Mouse (Mus musculus): ENCODE measurements at regions not wholly inside any gene's neighbourhood (a gene's known extent, or its start where the extent isn't known, plus 50 kb on each side); places are given as distances from the start of the nearest gene placed in this dataset.
"Not testable (repeated sequence)": the region's sequence is repeated elsewhere in the genome, so short reads cannot be mapped to it uniquely, and the experiment has no call there.

GRCm38 (mm10) chrX:18727940-18728710, 266.9 kb upstream of the 4930578C19Rik start:
- DNase-seq (ENCODE audit: low spot score): no peak

GRCm38 (mm10) chrX:18687216-18687615, 226.0 kb upstream of the 4930578C19Rik start:
- peak; percentile 61 for DNase-seq (ENCODE audit: low spot score)

GRCm38 (mm10) chrX:18667251-18667650, 206.1 kb upstream of the 4930578C19Rik start:
- not testable (repeated sequence) for DNase-seq (ENCODE audit: low spot score)

- no peak for DNase-seq (ENCODE audit: low spot score)
These were observed 201.9 kb upstream of the 4930578C19Rik start for GRCm38 (mm10) chrX:18663101-18663500.

- DNase-seq (ENCODE audit: low spot score): no peak
These were observed 157.4 kb upstream of the 4930578C19Rik start for GRCm38 (mm10) chrX:18618581-18618980.
